Mouse (Mus musculus) neural tube, embryonic 10.5 days (tissue): ENCODE measurements around the gene Il12a.

Source experiments
- DNase-seq: peaks from one replicate; pipeline ENCODE4 v3.0.0-alpha.2; 2017; ENCODE audit warnings: low spot score; ENCODE audit errors: extremely low spot score

Il12a gene

GRCm38 (mm10) chr3:68690344-68690743, at the start of gene Il12a:
Gene Il12a, plus strand, starts transcription at chr3:68690644.
- DNase-seq, result no peak

- DNase-seq, result no peak
Observed at GRCm38 (mm10) chr3:68642935-68643334, 47.5 kb upstream of the Il12a start.

GRCm38 (mm10) chr3:68646387-68647130, 43.9 kb upstream of the Il12a start:
- DNase-seq, result no peak

- no peak for DNase-seq
Observed at GRCm38 (mm10) chr3:68647282-68647681, 43.2 kb upstream of the Il12a start.

- DNase-seq, result no peak
Observed at GRCm38 (mm10) chr3:68650251-68650650, 40.2 kb upstream of the Il12a start.

- no peak for DNase-seq
Observed at GRCm38 (mm10) chr3:68656607-68657352, 33.7 kb upstream of the Il12a start.

GRCm38 (mm10) chr3:68657589-68658245, 32.7 kb upstream of the Il12a start:
- DNase-seq, result no peak

GRCm38 (mm10) chr3:68659996-68660395, 30.4 kb upstream of the Il12a start:
- no peak for DNase-seq

GRCm38 (mm10) chr3:68660538-68660937, 29.9 kb upstream of the Il12a start:
- DNase-seq, result no peak

- no peak for DNase-seq
Observed at GRCm38 (mm10) chr3:68662386-68662785, 28.1 kb upstream of the Il12a start.

GRCm38 (mm10) chr3:68664337-68664736, 26.1 kb upstream of the Il12a start:
- DNase-seq, result no peak

- no peak for DNase-seq
Observed at GRCm38 (mm10) chr3:68666377-68666776, 24.1 kb upstream of the Il12a start.

- no peak for DNase-seq
Observed at GRCm38 (mm10) chr3:68667852-68668251, 22.6 kb upstream of the Il12a start.

GRCm38 (mm10) chr3:68669418-68669974, 20.9 kb upstream of the Il12a start:
- DNase-seq, result no peak

- DNase-seq, result no peak
Observed at GRCm38 (mm10) chr3:68674721-68675120, 15.7 kb upstream of the Il12a start.

GRCm38 (mm10) chr3:68675216-68675835, 15.1 kb upstream of the Il12a start:
- no peak for DNase-seq

- DNase-seq, result no peak
Observed at GRCm38 (mm10) chr3:68675980-68676678, 14.3 kb upstream of the Il12a start.

- no peak for DNase-seq
Observed at GRCm38 (mm10) chr3:68676831-68677303, 13.6 kb upstream of the Il12a start.

GRCm38 (mm10) chr3:68678805-68679585, 11.4 kb upstream of the Il12a start:
- no peak for DNase-seq

- DNase-seq, result no peak
Observed at GRCm38 (mm10) chr3:68683579-68683978, 6.9 kb upstream of the Il12a start.
